Mouse (Mus musculus) kidney, adult 11 months (tissue): ENCODE results near the gene Slc13a5.

Experiments used
- DNase-seq: peaks from one replicate; pipeline ENCODE4 v3.0.0; 2022

Slc13a5 gene

DNA sequence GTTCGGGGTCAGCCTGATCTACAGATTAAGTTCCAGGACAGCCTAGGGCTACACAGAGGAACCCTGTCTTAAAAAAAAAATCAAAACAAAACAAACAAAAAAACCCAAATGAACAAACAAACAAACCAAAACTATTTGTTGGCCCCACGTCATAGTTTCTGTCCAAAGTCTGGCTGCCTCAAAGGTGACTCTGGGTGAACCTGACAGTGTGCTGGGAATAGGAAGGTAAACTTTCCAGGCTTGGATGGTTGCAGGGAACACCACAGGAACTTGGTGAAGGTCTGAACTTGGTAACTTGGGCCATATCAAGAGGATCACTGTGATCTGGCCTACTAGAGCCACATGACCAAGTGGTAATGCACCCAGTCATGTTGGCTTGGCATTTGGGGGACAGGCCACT lies 10.6 kb downstream of the Slc13a5 start:
- DNase-seq: no peak

- DNase-seq: no peak
Measured at GRCm38 (mm10) chr11:72255629-72256028, 11.4 kb downstream of the Slc13a5 start.

- DNase-seq: no peak
Measured at GRCm38 (mm10) chr11:72245196-72245753, 21.7 kb downstream of the Slc13a5 start.

DNA sequence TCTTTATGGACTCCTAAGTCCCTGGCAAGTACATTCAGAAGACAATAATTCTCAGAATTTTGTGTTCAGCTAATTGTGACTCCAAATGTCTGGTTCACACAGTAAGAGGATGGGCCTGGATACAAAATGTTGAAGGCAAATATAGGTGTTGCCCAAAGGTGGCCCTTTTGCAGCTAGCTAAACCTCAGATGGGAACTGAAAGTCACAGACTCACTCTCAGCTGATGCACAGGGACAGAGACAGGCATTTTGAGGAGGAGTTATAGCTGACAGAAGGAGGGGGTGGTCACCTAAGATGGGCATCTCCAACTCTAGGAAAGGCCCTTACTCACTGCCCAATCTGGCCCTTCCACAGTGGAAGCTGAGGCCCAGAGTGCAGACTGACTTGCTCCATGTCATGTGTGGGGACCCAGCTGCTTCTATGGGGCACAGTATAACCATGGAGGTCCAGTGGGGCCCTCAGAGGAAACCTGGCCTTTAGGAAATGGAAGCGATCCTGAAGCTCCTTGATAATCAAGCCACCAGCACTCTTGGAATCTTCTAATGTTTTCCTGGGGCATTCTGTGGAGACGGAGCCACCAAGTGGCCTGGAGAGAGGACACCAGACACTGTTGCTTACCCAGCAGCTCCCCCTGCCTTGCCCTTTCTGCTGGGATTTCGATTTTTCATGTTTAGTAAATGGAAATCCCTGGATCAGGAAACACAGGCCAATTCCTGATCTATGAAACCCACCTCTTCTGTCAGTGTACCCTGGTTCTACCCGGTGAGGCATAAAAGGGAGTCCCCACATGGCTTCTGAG lies 26.8 kb downstream of the Slc13a5 start:
- DNase-seq: no peak

DNA sequence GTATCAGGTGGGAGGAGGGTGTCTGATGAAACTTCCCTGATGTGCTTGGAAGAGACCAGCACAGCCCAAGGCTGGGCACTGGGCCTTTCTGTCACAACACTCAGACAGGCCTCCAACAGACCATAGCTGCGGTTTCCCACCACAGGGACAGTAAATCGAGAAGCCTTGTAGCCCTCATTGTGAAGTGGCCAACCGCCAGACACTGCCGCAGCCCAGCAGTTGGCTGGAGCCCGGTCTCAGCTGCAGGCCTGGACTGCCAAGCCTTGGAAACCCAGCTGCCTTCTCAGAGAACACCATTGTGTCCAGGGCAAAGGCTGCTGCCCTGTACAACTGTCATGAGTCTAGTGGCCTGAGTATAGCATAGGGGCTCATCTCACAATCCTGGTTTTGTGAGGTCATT lies 33.0 kb downstream of the Slc13a5 start:
- no peak for DNase-seq

DNA sequence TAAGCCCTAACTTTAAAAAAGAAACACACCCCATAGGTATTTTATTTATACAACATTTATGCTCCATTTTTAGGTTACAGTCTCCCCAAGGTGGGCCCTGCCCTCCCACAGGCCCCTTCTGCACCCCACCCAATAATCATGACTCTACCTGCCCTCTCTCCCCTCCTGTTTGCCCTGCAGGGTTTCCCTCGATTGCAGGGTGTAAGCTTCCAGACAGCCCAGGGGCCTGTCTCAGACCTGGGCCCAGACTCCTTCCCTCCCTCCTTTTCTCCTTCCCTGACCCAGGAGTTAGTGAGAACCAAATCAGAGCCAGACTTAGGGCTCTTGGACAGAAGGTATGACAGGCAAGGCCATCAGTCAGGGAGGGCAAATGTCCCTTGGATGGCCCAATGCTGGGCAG lies 34.0 kb downstream of the Slc13a5 start:
- no peak for DNase-seq

GRCm38 (mm10) chr11:72232068-72232467 lies 35.0 kb downstream of the Slc13a5 start:
- no peak for DNase-seq

- no peak for DNase-seq
Measured at GRCm38 (mm10) chr11:72228513-72228912, 38.5 kb downstream of the Slc13a5 start.

DNA sequence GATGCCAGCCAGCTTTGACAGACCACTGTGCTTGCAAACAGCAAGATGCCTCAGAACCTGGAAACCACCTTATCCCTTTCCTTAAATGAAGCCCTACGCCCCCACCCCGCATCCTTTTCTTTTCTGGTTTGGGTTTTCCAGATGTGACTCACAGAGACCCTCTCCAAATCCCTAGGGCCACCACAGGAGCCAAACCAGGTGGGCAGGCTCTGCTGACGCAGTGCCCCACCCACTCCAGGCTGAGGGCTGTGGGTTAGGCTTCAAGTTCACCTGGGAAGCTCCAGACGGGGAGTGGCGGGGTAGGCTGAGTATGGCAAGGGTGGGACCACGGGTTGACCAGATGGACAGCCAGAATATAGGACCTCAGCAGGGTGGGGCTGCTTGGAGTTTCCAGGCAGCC lies 40.1 kb downstream of the Slc13a5 start:
- DNase-seq: no peak

- no peak for DNase-seq
Measured at GRCm38 (mm10) chr11:72226020-72226791, 40.8 kb downstream of the Slc13a5 start.

- DNase-seq: peak; percentile 59
Measured at GRCm38 (mm10) chr11:72224865-72225264, 42.2 kb downstream of the Slc13a5 start.

DNA sequence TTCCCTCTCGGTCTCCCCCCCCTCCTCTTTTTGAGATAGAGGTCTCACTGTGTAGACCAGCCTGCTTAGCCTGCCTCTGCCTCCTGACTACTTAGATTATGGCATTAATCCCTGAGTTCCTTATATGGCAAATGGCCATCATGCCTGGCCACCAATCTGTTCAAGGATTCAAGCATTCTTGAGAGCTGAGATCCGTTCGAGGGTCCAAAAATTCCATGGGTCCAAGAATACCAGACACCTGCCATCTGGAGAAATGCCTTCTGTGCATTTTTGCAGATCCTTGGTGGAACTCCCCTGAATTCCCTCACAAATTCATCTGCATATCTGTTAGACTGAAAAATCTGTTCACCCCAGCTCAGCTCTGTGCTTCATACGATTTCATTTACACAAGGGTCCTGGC lies 43.6 kb downstream of the Slc13a5 start:
- DNase-seq: no peak

GRCm38 (mm10) chr11:72221278-72221677 lies 45.7 kb downstream of the Slc13a5 start:
- DNase-seq: peak; percentile 39

DNA sequence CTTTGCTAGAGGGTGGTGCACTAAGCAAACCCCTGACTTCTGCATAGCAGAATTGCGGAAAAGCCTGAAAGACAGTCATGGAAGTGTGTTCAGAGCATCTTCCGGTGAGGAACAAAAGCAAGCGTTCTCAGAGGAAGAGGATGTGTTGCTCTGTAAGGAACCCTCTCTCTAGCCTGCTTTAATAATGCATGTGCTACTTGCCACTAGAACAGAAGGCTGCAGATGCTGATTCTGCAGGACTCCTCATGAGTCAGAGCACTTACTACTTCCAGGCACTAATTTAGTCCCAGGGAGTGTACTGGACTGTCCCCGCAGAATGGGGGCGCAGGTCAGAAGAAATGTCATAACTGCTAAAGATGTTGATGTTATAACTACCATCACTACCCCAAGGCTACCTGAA lies 49.9 kb downstream of the Slc13a5 start:
- no peak for DNase-seq

- DNase-seq: peak; percentile 89
Measured at GRCm38 (mm10) chr11:72215410-72215797, 51.6 kb downstream of the Slc13a5 start, which contains the start of gene Med31. Gene Med31 (minus strand): TSS chr11:72215592.

- peak; percentile 96 for DNase-seq
Measured at GRCm38 (mm10) chr11:72214591-72215409, 52.2 kb downstream of the Slc13a5 start.

GRCm38 (mm10) chr11:72207834-72208377 lies 59.1 kb downstream of the Slc13a5 start:
- DNase-seq: peak; percentile 53

DNA sequence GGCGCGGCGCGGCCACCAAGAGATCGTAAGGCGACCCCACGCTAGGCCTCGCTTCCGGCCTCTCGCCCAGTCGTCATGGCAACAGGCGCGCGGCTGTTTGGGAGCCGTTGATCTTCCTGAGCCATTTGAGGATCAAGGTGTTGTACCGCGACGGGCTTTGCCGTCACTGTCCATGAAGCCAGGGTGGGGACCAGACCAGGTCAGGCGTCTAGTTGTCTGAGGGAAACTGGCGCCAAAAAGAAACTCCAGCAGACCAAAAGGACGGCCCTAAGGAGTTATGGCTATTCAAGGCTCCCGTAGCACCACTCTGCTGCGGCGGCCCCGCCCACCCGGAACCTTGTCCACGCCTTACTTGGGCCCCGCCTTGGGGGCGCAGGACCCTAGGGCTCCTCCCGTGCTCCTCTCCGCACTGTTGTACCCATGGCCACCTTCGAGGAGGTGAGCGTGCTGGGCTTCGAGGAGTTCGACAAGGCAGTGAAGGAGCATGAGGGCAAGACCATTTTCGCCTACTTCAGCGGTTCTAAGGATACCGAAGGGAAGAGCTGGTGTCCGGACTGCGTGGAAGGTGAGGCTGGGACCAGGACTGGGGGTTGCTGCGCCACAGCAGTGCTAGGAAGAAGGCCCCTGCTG lies 59.7 kb downstream of the Slc13a5 start, which contains the start of the genes 4933427D14Rik and Txndc17:
Gene 4933427D14Rik (minus strand): TSS at position 256 of the 630 bp plus-strand sequence.
Gene Txndc17 (plus strand): TSS at position 344 of the 630 bp plus-strand sequence.
- DNase-seq: peak; percentile 91

DNA sequence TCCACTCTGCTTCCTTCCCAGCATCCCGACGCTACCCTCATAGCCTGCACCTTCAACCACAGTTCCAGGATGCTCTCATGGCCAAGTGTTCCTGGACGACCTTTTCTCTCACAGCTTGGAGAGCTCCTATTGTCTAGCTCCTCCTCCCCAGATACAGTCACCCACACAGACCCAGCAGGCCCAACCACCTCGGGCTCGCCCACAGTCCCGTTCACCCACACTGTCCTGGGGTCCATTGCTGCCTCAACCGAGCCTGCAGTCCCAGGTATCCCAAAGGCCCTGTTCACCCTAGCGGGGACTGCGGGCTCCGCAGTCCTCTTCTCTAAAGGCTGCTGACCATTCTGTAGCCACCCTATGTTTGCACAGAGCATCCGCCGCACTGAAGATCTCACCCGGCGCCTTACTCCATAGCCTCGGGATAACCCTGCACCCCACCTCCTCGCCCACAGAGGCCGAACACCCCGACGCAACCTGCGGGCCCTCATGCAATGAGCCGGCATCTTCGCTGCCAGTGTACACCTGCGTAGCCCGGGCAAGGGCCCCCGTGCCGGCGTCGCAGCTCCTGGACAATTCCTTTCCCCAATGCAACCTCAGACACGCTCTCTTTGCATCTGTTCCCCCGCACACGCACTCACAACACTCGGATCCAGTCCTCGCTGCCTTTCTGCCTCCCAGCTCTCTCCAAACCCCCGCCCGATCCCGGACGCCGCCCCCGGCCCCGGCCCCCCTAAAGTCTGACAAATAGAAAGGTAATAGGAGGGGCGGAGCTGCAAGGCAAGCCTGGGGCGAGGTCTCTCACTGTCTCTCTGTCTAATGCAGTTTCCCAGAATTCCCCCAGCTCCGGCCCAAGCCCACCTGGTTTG lies 60.5 kb downstream of the Slc13a5 start, which contains the start of gene Gm43951:
Gene Gm43951 (minus strand): TSS at position 500 of the 863 bp plus-strand sequence.
- no peak for DNase-seq

DNA sequence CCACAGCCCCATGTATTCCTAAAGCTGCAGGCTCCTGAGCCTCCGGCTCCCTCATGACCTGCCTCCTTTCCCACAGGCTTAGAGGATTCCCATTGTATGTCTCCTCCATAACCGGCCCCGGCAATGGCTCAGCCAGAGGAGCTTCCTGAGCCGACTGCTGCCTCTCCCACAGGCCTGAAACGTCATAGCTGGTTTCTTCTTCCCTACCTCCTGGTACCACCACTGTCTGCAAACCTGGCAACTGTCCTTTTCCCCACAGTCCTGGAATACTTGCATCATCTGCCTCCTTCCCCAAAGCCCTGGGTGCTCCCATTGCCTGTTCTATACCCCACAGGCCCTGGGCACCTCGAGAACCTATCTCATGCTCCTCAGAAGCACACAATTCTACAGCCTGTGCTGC lies 61.8 kb downstream of the Slc13a5 start:
- no peak for DNase-seq

GRCm38 (mm10) chr11:72203440-72203839 lies 63.6 kb downstream of the Slc13a5 start:
- DNase-seq: no peak
